In genomic region chr12:24633753-24634191, GRCm38 (mm10) we compare ENCODE assay signal across 10 mouse cellular contexts. TPM values are rescaled to one million over a fixed set of nuclear protein-coding genes. Genes with fewer than 3 reads are reported as not detected.
DNase-seq lines count a peak whose midpoint lies in the region; ATAC-seq and TF ChIP-seq lines count a peak whose summit lies in the region.
"Had no signal": no experiment of that assay in that cellular context is flagged by ENCODE, and none has a peak within 500 bp of the region (broad histone marks: within the 10 kb centered on the region; RNA-seq: fewer than 3 reads in every experiment).

No protein-coding gene starts in this region.

- no peak for TF ChIP-seq CTCF in layer of hippocampus, adult 2 months (conservative IDR thresholded peaks at IDR 0.05)

- DNase-seq in layer of hippocampus, adult 2 months (ENCODE audit: low spot score in 2 of 2), result no peak
- no peak for DNase-seq in layer of hippocampus, postnatal 10 days (ENCODE audit: low spot score in 2 of 2)
- no peak for DNase-seq in cerebellum, adult 9-11 months
- no peak for DNase-seq in cerebellum, adult 9-10 months
- no peak for DNase-seq in thymus, adult 18-20 months
- DNase-seq: kidney, adult 8-10 months had no signal

- H3K4me3 ChIP-seq in layer of hippocampus, adult 2 months, result no peak overlapping the region
- H3K4me3 ChIP-seq: embryonic facial prominence, embryonic 13.5 days had no signal

- ATAC-seq in common myeloid progenitor, adult 5-6 weeks (replicated peaks; ENCODE audit: low read depth, poor library complexity, severe bottlenecking), result peak; percentile 50
- peak; percentile 65 for ATAC-seq in inflammation-experienced regulatory T-cells, adult 6 months
- ATAC-seq in megakaryocyte-erythroid progenitor cell, adult 5-6 weeks (replicated peaks; ENCODE audit: low FRiP score, low TSS enrichment, poor library complexity, severe bottlenecking), result peak; percentile 39

- peak overlapping the region; percentile 57; the same call in 1 of the 2 replicates for H3K27ac ChIP-seq in layer of hippocampus, adult 2 months
- H3K27ac ChIP-seq: embryonic facial prominence, embryonic 13.5 days had no signal

RNA-seq across cellular contexts. Expression of gene Klf11, which starts 17.3 kb away (rescaled TPM):
- 1 to 10 TPM; 3.9 to 4.4 TPM for total RNA-seq in layer of hippocampus, adult 2 months (2021)
- total RNA-seq in layer of hippocampus, postnatal 10 days (2021), result 1 to 10 TPM; 7.4 to 8.3 TPM
- 13.3 and 24.8 TPM in 2 replicates for total RNA-seq in common myeloid progenitor, adult 5-6 weeks (2017)
- 1 to 10 TPM; 2.3 to 3.6 (median 2.7) TPM for polyA plus RNA-seq in inflammation-experienced regulatory T-cells, adult 6 months (2017; shearing (Covaris generic))
- 10.9 and 16.6 TPM in 2 replicates for total RNA-seq in megakaryocyte-erythroid progenitor cell, adult 5-6 weeks (2014; fragmentation: Nextera tagmentation)
- 15.7 and 18.6 TPM in 2 replicates for total RNA-seq in megakaryocyte-erythroid progenitor cell, adult 5-6 weeks (2017)

RNA-seq across cellular contexts. Expression of gene Cys1, which starts 47.8 kb away (rescaled TPM):
- total RNA-seq in layer of hippocampus, adult 2 months (2021), result 10 to 100 TPM; 22.8 to 28.6 TPM
- 10 to 100 TPM; 10.3 to 12.5 TPM for total RNA-seq in layer of hippocampus, postnatal 10 days (2021)
- total RNA-seq in common myeloid progenitor, adult 5-6 weeks (2017), result 0.41 TPM in 1 of 2 replicates, not detected in the other
- not detected for polyA plus RNA-seq in inflammation-experienced regulatory T-cells, adult 6 months (2017; shearing (Covaris generic))
- not detected in 2 replicates for total RNA-seq in megakaryocyte-erythroid progenitor cell, adult 5-6 weeks (2014; fragmentation: Nextera tagmentation)
- total RNA-seq in megakaryocyte-erythroid progenitor cell, adult 5-6 weeks (2017), result not detected in 2 replicates
